Mouse (Mus musculus) c-Kit-positive CD71-positive TER-119-positive erythroid progenitor cells, embryonic 14.5 days (primary cell): ENCODE measurements around the gene Rad51b.

Source experiments
- DNase-seq: peaks from one replicate; pipeline ENCODE4 v3.0.0-alpha.2; 2013; ENCODE audit warnings: low spot score

The Rad51b gene

GRCm38 (mm10) chr12:79614583-79614953, 317.5 kb downstream of the Rad51b start:
- DNase-seq, result no peak

GRCm38 (mm10) chr12:79615717-79616316, 318.7 kb downstream of the Rad51b start:
- DNase-seq, result no peak

GRCm38 (mm10) chr12:79619009-79619408, 321.9 kb downstream of the Rad51b start:
- DNase-seq, result no peak

GRCm38 (mm10) chr12:79620693-79621092, 323.6 kb downstream of the Rad51b start:
- DNase-seq, result no peak

GRCm38 (mm10) chr12:79623308-79623707, 326.2 kb downstream of the Rad51b start:
- no peak for DNase-seq

- DNase-seq, result no peak
Measured at GRCm38 (mm10) chr12:79625699-79626554, 328.8 kb downstream of the Rad51b start.

GRCm38 (mm10) chr12:79626555-79627080, 329.5 kb downstream of the Rad51b start:
- DNase-seq, result no peak

GRCm38 (mm10) chr12:79627351-79628120, 330.5 kb downstream of the Rad51b start:
- no peak for DNase-seq

GRCm38 (mm10) chr12:79628121-79628774, 331.2 kb downstream of the Rad51b start:
- no peak for DNase-seq

- no peak for DNase-seq
Measured at GRCm38 (mm10) chr12:79629945-79630850, 333.1 kb downstream of the Rad51b start.

- no peak for DNase-seq
Measured at GRCm38 (mm10) chr12:79633458-79634106, 336.5 kb downstream of the Rad51b start.

- DNase-seq, result no peak
Measured at GRCm38 (mm10) chr12:79641570-79642285, 344.6 kb downstream of the Rad51b start.

GRCm38 (mm10) chr12:79642715-79643114, 345.6 kb downstream of the Rad51b start:
- DNase-seq, result no peak

- no peak for DNase-seq
Measured at GRCm38 (mm10) chr12:79645656-79646055, 348.6 kb downstream of the Rad51b start.

- DNase-seq, result no peak
Measured at GRCm38 (mm10) chr12:79646646-79647164, 349.6 kb downstream of the Rad51b start.

- DNase-seq, result no peak
Measured at GRCm38 (mm10) chr12:79647382-79647781, 350.3 kb downstream of the Rad51b start.

GRCm38 (mm10) chr12:79647976-79648375, 350.9 kb downstream of the Rad51b start:
- DNase-seq, result no peak

GRCm38 (mm10) chr12:79648812-79649700, 352.0 kb downstream of the Rad51b start:
- DNase-seq, result no peak
